Mouse (Mus musculus) kidney, adult 9 months (tissue): ENCODE measurements around the gene Med12l.

Source experiments
- DNase-seq: peaks from one replicate; pipeline ENCODE4 v3.0.0; 2022

Med12l gene

GRCm38 (mm10) chr3:59260745-59261144, 255.1 kb downstream of the Med12l start:
- DNase-seq, result no peak

- DNase-seq, result no peak
Observed at GRCm38 (mm10) chr3:59261709-59262472, 256.3 kb downstream of the Med12l start.

GRCm38 (mm10) chr3:59262704-59263103, 257.1 kb downstream of the Med12l start, which contains the start of gene P2ry12:
Gene P2ry12, minus strand, starts transcription at chr3:59262871.
- DNase-seq, result no peak

GRCm38 (mm10) chr3:59263417-59263816, 257.8 kb downstream of the Med12l start:
- DNase-seq, result no peak

GRCm38 (mm10) chr3:59263988-59264387, 258.4 kb downstream of the Med12l start:
- DNase-seq, result no peak

GRCm38 (mm10) chr3:59270811-59271210, 265.2 kb downstream of the Med12l start:
- DNase-seq, result no peak

GRCm38 (mm10) chr3:59277502-59278253, 272.1 kb downstream of the Med12l start:
- DNase-seq, result no peak

- no peak for DNase-seq
Observed at GRCm38 (mm10) chr3:59278254-59278533, 272.6 kb downstream of the Med12l start.

GRCm38 (mm10) chr3:59278620-59279019, 273.0 kb downstream of the Med12l start:
- no peak for DNase-seq

GRCm38 (mm10) chr3:59290551-59290950, 284.9 kb downstream of the Med12l start:
- DNase-seq, result no peak

- no peak for DNase-seq
Observed at GRCm38 (mm10) chr3:59293437-59294199, 288.0 kb downstream of the Med12l start.

- no peak for DNase-seq
Observed at GRCm38 (mm10) chr3:59295699-59296562, 290.3 kb downstream of the Med12l start.

- DNase-seq, result no peak
Observed at GRCm38 (mm10) chr3:59296563-59297130, 291.0 kb downstream of the Med12l start.

GRCm38 (mm10) chr3:59297653-59298052, 292.0 kb downstream of the Med12l start:
- DNase-seq, result no peak

GRCm38 (mm10) chr3:59304944-59305343, 299.3 kb downstream of the Med12l start:
- DNase-seq, result no peak

GRCm38 (mm10) chr3:59305518-59305917, 299.9 kb downstream of the Med12l start:
- no peak for DNase-seq

- DNase-seq, result no peak
Observed at GRCm38 (mm10) chr3:59312610-59313009, 307.0 kb downstream of the Med12l start.

GRCm38 (mm10) chr3:59316077-59316476, 310.5 kb downstream of the Med12l start:
- DNase-seq, result no peak

- DNase-seq, result peak; percentile 56
Observed at GRCm38 (mm10) chr3:59321278-59321876, 315.8 kb downstream of the Med12l start.

- no peak for DNase-seq
Observed at GRCm38 (mm10) chr3:59328526-59328925, 322.9 kb downstream of the Med12l start.

- no peak for DNase-seq
Observed at GRCm38 (mm10) chr3:59341647-59342427, 336.2 kb downstream of the Med12l start.
